Mouse (Mus musculus) urinary bladder, postnatal 4 days (tissue): Measurements from ENCODE around the gene 1110051M20Rik.

Experiments used
- DNase-seq, 2 experiments: peaks; one replicate each; pipeline ENCODE4 v3.0.0; 2021 to 2022; ENCODE audit warnings: low spot score in 2 of 2

1110051M20Rik gene

DNA sequence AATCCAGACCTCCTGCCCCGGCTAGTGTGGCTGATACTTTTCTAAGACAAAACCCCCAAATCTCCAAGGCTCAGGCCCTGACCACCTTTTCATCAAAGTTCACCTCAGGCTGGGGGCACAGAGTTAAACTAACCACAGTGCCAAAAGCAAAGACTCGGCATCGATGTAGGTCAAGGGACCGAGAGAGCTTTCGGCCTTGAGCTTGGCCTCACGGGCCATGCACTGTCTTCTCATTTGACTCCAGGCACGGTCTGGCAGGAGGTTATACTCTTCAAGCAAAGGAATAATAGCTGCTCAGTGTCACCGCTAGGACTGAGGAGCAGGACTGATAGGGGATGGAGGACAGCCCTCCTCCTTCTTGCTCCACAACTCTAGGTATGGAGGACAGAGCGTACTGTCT lies 138.6 kb downstream of the 1110051M20Rik start:
- DNase-seq: no peak

DNA sequence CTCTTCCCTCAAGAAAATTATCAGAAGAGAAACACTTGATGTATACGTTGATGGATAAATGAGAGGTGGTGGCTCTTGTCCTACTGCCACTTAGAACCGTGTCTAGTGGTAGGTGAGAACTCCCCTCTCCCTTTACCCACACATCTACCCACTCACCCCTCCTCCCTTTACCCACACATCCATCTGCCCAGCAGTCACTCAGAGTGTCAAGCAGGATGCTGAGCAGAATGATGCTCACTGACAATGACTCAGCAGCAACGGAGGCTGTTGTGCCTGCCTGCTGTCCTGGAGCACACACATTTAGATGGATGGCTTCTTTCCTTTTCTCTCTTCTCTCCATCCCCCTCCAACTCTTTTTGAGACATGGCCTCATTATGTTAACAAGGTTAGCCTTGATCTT lies 141.7 kb downstream of the 1110051M20Rik start:
- DNase-seq: no peak

DNA sequence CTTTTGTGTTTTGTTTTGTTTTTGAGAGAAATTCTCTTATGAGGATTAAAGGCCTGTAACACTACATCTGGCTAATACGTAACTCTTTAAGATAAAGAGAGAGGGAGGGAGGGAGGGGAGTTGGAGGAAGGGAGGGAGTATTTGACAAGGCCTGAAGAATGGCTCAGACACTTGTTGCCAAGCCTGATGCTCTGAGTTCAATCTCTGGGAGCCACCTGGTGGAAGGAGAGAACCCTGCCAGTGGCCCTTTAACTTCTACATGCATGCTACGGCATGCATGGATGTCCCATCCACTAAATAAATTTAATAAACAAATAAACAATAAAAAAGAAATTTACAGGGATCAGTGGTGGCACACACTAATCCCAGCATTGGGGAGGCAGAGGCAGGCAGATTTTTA lies 142.7 kb downstream of the 1110051M20Rik start:
- DNase-seq: no peak

DNA sequence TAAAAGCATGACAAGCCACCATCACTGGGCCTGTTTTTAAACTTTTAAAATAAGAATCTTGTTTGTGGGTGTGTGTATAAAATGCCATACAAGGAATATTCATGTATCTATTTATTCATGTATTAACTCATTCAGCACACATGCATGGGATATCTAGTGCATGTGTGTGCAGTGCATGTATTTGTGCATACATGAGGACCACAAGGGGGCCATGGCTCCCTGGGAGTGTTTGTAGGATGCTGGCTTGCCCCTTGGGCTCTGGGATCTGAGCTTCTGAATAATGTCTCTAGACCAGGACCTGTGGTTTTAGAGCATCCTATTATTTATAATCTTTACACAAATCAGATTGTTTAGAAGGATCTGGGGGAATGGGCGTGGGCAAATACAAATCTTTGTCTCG lies 143.7 kb downstream of the 1110051M20Rik start:
- DNase-seq: no peak

DNA sequence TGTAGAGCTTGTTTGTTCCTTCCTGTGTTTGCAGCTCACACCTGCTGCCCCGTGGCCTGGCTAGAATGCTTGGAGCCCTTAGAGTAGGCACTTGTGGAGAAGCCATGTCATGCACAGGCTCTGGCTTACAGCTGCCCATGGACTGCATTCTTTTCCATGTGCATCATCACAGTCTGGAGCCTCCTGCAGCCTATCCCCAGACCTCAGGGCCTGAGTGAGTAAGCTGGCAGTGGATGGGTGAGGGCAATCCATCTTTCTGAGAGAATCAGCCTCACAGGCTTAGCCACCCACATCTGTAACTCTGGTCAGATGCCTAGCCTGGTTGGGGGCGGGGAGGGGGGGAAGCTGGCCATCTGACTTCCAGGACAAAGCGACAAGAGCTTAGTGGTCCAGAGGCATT lies 145.3 kb downstream of the 1110051M20Rik start:
- DNase-seq: no peak

DNA sequence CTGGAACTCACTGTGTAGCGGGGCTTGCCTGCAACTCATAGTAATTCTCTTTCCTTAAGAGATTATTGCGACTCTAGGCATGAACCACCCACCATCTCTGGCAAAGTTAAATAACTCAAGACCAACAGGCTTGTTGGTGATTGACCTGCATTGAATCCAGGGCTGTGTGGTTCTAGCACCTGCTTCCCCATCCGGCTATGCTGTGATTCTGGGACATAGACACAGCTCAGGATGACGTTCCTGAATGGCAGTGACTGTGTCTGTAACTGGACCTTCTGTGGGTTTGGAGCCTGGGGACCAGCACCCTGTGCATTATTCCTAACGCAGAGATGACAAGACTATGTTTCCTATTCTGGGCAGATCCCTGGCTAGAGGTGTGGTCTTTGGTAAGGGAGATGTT lies 148.6 kb downstream of the 1110051M20Rik start:
- no peak for DNase-seq

DNA sequence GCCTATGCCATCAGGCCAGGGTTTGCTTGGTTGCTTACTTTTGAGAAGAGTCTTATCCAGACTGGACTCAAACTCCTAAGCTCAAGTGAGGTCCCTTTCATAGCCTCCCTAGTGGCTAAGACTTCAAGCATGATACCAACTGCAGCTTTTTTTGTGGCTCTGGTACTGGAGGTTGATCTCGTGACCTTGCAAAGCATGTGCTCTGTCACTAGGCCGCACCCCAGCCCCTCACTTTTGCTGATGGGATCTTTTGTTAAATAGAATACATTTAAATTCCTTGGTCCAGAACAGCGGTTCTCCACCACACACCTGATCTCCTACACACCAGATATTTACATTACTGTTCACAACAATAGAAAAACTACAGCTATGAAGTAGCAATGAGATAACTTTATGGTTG lies 150.3 kb downstream of the 1110051M20Rik start:
- no peak for DNase-seq

DNA sequence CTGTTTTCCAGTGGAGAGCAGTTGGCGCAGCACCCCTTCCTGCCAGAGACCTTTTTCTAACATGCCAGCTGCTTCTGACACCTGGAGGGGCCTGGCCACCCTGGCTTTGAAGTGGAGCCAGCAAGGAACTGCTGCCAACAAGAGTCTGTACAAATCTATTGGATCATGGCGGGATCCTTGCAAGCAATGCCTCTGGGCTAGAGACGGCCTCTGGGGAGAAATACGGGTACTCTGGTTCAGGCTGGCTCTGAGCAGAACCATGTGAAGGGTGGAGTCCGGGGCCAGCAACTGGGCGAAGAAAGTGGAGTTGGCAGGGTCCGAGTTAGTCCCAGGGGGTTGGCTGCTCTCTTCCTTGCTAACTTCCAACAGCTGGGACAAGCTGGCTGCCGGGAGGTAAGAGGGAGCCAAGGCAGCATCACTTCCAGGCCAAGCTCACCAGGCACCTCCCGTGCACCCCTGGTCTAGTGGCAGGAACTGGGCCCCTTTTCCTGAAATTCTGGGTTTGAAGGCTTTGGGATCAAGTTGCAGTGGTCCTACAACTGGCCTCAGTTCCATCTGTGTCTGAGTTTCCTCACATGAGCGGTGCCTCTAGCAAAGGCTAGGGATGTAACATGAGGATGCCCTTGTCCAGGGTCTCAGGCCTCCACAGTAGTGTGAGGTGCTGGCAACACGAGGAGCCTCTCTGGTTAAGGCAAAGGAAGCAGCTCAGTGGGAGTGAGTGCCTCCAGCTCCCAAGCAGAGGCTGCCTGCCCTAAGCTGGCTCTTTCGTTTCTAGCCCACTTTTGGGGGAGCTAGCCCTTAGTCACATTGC lies 153.1 kb downstream of the 1110051M20Rik start:
- DNase-seq: peak in 1 of 2 experiments; percentile 32

DNA sequence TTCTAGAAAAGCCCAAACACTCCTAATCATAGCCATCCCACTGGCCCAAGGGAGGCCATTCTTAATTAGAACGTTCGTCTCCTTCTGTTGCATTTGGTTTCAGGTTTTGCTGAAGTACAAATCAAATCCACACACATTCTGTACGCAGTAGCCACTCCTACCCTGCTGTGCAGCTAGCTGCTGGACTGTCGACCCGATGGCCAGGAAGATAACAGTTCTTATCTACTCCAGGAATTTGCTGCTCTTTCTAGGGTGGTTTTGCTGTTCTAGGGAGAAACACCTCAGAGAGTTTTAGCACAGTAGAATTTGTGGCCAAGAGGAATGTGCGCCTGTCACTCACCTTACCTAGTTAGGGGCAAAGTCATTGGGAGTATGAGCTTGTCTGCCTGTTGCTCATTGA lies 156.9 kb downstream of the 1110051M20Rik start:
- no peak for DNase-seq

DNA sequence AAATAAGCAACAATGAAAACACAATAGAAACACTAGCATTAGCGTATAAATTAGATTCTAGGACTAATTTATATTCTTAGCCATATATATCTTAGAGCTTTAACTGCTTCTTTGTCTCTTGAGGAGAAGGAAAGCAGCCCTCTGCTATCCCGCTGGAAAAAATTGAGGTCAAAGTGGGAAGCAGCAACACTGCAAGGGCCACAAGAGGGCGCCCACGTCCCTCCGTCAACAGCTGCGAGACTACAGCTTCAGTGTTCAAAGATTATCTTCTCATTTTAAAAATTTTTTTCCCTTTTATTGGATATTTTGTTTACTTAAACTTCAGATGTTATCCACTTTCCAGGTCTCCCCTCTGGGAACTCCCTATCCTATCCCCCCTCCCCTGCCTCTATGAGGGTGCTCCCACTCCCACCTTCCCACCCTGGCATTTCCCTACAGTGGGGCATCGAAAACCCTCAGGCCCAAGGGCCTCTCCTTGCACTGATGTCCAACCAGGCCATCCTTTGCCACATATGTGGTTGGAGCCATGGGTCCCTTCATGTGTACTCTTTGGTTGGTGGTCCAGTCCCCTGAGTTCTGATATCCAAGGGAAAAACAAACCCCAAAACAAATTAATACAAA lies 158.5 kb downstream of the 1110051M20Rik start:
- peak; percentile 70 to 88 for DNase-seq

DNA sequence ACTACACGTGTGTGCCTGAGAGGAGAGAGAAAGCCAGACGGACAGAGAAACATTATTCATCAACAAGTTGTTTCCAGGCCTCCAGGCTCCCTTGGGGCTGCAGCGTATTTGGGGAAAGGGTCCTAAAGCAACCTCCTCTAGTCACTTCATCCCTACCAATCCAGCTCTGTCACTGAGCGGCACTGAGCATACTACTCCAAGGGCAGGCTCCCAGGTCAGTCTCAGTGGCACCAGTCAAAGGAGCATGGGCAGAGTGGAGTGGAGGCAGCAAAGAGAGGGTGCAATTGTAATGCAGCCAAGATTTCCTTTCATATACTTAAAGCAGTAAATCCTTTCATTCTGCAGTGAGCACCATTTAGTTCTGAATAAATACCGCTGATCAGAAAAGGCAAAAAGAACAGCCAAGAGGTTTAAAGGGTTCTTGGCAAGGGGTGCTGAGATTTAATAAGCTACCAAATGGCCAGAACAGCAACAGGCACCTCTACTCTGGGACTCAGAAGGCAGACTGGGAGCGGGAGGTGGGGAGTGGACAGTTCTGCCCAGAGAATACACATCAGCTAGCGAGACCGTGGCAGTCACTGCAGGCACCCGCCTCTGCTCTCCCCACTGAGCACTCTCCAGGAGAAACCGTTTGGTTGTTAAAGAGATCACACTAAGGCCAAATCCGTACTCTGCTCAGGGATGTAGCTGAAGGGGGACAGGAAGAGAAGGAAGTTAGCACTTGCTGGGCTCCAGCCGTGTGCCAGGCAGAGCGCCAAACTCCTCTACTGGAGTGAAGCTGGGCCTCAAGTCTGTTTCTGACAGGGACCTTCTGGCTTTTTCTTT lies 159.9 kb downstream of the 1110051M20Rik start:
- peak in 1 of 2 experiments; percentile 30 for DNase-seq

DNA sequence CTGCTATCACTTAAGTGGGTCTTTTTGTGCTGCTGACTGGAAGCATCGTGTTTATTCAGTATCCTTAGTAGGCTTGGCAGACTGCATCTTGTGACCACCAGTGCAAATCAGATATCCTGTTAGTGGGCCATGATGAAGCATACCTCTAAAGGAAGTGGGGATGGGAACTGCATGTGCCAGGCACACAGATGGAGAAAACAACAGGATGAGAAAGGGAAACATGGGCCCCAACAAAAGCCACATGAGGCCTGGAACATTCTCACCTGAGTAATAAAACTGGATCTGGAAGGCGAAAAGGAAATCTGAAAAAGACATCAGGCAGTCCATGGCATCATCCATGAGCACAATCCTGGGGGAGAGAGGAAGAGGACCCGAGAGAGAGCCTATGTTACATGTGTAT lies 160.5 kb downstream of the 1110051M20Rik start:
- DNase-seq: no peak

DNA sequence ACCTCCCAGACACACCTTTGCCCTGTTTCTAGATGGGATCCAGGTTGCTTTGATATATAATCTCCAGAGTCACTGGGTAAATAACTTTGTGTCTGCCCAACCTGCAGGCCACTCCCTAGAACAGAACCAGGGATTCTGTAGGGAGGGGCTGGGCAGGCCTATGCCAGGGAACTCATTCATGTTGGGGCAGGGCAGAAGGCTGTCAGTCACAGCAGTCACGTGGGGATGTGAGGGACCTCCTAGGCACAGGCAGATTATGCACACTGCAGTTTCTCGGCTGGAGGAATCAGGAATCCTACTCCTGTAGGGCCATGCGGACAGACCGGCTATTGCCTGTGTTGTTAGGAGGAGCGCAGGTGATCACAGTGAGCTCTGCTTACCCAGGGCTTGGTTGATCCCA lies 163.1 kb downstream of the 1110051M20Rik start:
- peak in 1 of 2 experiments; percentile 42 for DNase-seq

DNA sequence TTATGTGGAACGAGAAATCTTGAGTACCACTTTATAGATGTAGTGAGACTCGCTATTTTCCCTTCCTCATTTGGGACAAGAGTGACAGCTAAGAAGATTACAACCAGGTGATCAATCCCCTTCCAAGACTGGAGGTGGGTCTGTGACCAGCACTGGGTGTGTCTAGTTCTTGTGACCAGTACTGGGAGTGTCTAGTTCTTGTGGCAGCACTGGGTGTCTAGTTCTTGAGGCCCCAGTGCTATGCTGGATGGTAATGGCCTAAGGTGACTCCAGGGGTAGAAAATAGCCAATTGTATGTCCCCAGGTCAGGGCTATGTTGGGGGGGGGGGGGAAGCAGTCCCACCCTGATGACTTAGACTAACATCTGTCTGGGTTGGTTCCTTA lies 165.1 kb downstream of the 1110051M20Rik start:
- no peak for DNase-seq

DNA sequence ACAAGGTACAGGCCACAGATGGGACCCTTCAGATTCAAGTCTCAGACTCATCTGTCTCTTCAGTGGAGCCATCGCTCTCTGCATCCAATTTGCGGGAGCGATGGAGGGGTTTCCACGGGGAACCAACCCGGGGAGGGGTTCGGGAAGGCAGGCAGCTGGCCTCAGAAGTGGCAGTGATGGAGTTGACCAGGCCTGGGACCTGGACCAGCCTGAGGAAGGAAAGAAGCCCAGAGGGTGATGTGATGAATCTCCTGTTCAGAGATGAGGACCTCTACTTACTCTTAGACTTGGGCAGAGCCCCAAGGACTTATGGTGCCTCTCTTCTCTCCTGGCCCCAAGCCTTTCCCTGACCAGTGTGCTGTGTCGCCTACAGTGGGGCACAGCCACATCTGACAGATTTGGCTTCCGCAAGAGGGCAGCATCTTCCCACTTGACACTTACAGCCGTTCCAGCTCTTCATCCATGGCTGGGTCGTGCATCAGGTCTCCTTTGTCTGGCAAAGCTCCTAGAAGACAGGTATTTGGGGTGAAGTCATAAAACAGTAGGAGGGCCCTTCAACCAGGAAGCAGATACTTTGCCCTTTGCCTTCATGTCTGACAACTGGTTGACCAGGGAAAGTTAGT lies 165.6 kb downstream of the 1110051M20Rik start:
- DNase-seq: no peak

DNA sequence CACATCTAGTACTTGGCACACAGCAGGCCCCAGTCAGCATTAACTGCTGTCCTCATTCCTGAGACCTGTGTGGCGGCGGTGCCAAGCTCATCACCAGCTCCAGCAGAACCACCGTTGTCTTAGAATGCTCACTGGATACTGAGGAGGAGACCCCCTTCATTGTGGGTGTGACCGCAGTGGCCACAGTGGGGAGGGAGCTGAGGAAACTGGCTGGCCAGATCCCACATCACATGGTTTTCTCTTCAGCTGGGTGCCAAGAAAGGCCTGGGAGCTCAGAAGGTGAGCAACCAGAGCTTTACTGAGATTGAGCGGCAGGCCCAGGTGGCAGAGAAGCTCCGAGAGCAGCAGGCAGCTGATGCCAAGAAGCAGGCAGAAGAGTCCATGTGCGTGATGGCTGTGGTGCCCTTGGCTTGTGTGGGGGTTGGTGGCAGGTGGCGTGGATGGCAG lies 174.8 kb downstream of the 1110051M20Rik start:
- DNase-seq: no peak

DNA sequence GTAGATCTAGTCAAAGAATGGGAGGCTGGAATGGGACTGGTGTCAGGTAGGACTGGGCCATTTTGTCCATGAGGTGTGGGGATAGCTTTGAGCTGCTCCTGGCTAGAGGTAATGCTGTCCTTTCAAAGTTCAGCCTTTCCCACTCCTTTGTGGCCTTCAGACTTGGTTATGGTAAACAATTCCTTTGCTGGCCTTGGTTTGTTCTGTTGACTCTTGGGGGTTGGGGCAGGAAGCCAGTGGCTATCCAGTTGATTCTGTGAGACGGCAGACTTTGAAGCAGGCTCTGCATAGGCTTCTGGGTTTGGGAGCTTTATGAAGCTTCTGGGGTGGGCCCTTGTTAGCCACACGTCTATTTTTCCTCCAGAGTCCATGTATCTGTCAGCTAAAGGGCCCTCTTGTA lies 175.8 kb downstream of the 1110051M20Rik start:
- DNase-seq: no peak

DNA sequence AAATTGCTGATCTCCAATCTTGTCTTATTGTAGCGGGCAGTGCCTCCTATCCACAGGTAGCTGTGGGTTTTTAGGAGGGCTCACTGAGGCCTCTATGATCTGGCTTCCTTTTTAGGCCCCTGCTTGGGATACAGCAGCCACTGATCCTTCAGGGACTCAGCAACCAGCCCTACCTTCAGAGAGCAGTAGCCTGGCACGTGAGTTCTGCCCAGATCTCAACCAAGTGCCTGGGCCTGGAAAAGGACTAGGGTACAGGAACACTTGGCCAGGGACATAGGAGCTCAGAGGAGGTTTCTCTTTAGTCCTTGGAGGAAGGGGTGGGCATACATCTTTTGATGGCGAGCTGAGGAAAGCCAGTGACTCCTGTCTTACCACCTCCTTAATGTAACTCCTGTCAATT lies 176.5 kb downstream of the 1110051M20Rik start:
- no peak for DNase-seq

DNA sequence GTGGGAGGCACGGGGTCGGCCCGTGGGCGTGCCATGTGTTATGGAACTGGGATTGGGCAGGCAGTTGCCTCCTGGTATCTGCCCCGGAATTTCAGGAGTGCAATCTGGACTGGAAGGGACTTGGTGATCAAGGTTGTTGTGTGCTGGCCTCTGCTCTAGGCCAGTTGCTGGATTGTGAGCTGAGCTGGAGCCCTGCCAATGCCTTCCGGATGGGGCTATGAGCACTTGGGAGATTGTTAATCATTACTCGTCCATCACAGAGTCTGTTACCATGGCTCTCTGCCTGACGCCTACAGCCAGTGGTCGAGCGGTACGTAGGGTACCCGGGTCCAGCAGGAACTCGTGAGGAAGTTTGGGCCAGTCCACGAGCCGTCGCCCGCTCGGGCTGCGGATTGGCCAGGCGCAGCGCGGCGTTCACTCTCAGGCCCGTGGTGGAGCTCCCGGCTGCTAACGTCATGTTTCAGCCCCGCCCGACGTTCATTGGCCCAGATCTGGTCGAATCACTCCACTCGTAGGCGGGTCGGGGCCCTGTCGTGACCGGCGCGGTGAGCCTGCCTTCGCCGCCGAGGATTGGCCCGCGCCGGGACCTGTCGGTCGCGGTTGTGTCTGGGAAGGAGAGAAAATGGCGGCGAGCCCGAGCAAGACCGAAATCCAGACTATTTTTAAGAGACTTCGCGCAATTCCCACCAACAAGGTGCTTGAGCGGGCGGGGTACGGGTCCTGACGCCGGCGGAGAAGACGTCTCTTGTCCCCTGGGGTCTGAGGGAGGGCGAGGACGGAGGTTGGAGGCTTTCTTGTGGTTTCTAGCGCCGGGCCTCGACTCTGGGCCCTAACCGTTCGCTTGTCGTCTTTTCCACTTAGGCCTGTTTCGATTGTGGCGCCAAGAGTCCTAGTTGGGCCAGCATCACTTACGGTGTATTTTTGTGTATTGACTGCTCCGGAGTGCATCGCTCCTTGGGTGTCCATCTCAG lies 179.5 kb downstream of the 1110051M20Rik start, which contains the start of gene Arfgap2:
Gene Arfgap2, plus strand, starts transcription at position 264 of the 971 bp plus-strand sequence.
- peak; percentile 97 to 98 for DNase-seq
